Mouse (Mus musculus): Measurements from ENCODE around the gene Dnajc7.

GRCm38 (mm10) chr11:100656458-100656857 is 36.5 kb upstream of the Dnajc7 start:
- TF ChIP-seq CTCF (IDR thresholded peaks at IDR 0.05; ENCODE audit: low read depth) (no peak), EP300 (IDR thresholded peaks at IDR 0.05; ENCODE audit: low read depth) (no peak)
